ENCODE assay signal across 26 mouse cellular contexts in genomic region chr10:67669066-67669465, GRCm38 (mm10).
"Had no signal": no experiment of that assay in that cellular context is flagged by ENCODE, and none has a peak within 500 bp of the region (broad histone marks: within the 10 kb centered on the region; RNA-seq: fewer than 3 reads in every experiment).

No protein-coding gene starts in this region.

- H3K36me3 ChIP-seq: heart, embryonic 10.5 days; heart, embryonic 12.5 days; hindbrain, embryonic 10.5 days; hindbrain, embryonic 12.5 days; intestine, embryonic 15.5 days; limb, embryonic 10.5 days; limb, embryonic 12.5 days; liver, embryonic 13.5 days had no signal

- H3K4me1 ChIP-seq: heart, embryonic 10.5 days; hindbrain, embryonic 10.5 days; hindbrain, embryonic 12.5 days; intestine, embryonic 15.5 days; limb, embryonic 10.5 days; liver, embryonic 13.5 days had no signal

- H3K4me3 ChIP-seq: gastrocnemius, adult 2 months; heart, adult 2 months; heart, embryonic 10.5 days; heart, embryonic 12.5 days; hindbrain, embryonic 10.5 days; hindbrain, embryonic 12.5 days; intestine, embryonic 15.5 days; layer of hippocampus, adult 2 months; left cerebral cortex, adult 2 months; limb, embryonic 10.5 days; limb, embryonic 12.5 days; liver, embryonic 13.5 days had no signal

- H3K27me3 ChIP-seq: heart, embryonic 12.5 days; hindbrain, embryonic 12.5 days; intestine, embryonic 15.5 days; limb, embryonic 12.5 days; liver, embryonic 13.5 days had no signal

- H3K9me3 ChIP-seq: heart, embryonic 10.5 days; heart, embryonic 12.5 days; hindbrain, embryonic 12.5 days; intestine, embryonic 15.5 days; limb, embryonic 10.5 days; limb, embryonic 12.5 days had no signal

- DNase-seq: gastrocnemius, adult 2 months; gastrocnemius, postnatal 10 days; gastrocnemius, postnatal 25 days; heart, adult 2 months; heart, postnatal 10 days; heart, postnatal 4 days; kidney, adult 18-20 months; kidney, adult 8-10 months; kidney, postnatal 10 days; kidney, postnatal 25 days; kidney, postnatal 4 days; liver; liver, embryonic 13.5 days had no signal

- H3K27ac ChIP-seq: gastrocnemius, adult 2 months; heart, adult 2 months; heart, embryonic 10.5 days; hindbrain, embryonic 10.5 days; hindbrain, embryonic 12.5 days; hindbrain, embryonic 14.5 days; intestine, embryonic 15.5 days; layer of hippocampus, adult 2 months; left cerebral cortex, adult 2 months; limb, embryonic 10.5 days; limb, embryonic 12.5 days; liver, embryonic 13.5 days had no signal

- ATAC-seq: hindbrain, embryonic 16.5 days; inflammation-experienced regulatory T-cells, adult 6 months; intestine, embryonic 15.5 days; intestine, postnatal 0 days had no signal
